Mouse (Mus musculus) liver, adult 2 months (tissue): ENCODE results near the gene Sct.

Experiments
- CTCF ChIP-seq: fragments of 200-500 bp; IDR thresholded peaks from 2 replicates; pipeline ENCODE4 v1.5.1; 2011; ENCODE audit warnings: low read depth, low read length, control low read depth
- POLR2A ChIP-seq: fragments of 200-500 bp; IDR thresholded peaks from 2 replicates; pipeline ENCODE4 v1.6.1; 2011; ENCODE audit warnings: low read length, control low read depth; ENCODE audit not compliant: insufficient read depth; ENCODE audit errors: extremely low read depth

- TF ChIP-seq CTCF, result no peak
- no peak for TF ChIP-seq POLR2A
Measured at GRCm38 (mm10) chr7:141317619-141318132, 38.7 kb upstream of the Sct start.
